Mouse (Mus musculus): ENCODE results near the gene Tbc1d22a.

GRCm38 (mm10) chr15:86354932-86355331 is 140.7 kb downstream of the Tbc1d22a start:
- TF ChIP-seq POLR2AphosphoS2 (IDR thresholded peaks at IDR 0.05; ENCODE audit: insufficient read length, low read depth): no peak
- no peak for TF ChIP-seq TCF12 (IDR thresholded peaks at IDR 0.05; ENCODE audit: insufficient read depth, poor library complexity, severe bottlenecking)
- TF ChIP-seq POLR2A (IDR thresholded peaks at IDR 0.05; ENCODE audit: insufficient read length, low read depth): no peak
- TF ChIP-seq SRF (IDR thresholded peaks at IDR 0.05; ENCODE audit: control insufficient read depth, insufficient read length, low read depth): no peak
- no peak for TF ChIP-seq E2F4 (IDR thresholded peaks at IDR 0.05; ENCODE audit: insufficient read depth)
- no peak for TF ChIP-seq CEBPB (IDR thresholded peaks at IDR 0.05; ENCODE audit: insufficient read depth, poor library complexity, severe bottlenecking)
